Mouse (Mus musculus): ENCODE results near the gene Sf3b5. TPM values are rescaled to one million over a fixed set of nuclear protein-coding genes. Genes with fewer than 3 reads are reported as not detected.
"Not testable (repeated sequence)": the region's sequence is repeated elsewhere in the genome, so short reads cannot be mapped to it uniquely, and the experiment has no call there.

Sf3b5 gene
- polyA plus RNA-seq, 1 experiment from 2014 or later = 25.3 TPM

DNA sequence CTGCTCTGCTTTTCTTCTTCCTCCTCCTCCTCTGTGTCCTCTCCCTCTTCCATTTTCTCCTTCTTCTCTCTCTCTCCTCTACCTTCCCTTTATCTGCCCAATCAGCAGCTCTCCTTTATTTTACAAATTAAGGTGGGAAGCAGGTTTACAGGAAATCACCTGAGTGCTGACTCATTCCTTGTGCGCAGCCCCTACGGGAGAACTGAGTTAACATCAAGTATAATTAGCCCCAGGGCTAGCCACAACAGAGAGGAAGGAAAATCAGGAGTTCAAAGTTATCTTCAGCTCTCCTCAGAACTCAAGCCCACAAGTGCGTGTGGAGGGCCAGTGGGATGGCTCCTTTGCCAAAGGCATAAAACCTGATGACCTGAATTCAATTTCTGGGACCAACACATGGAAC, 18.8 kb downstream of the Sf3b5 start:
- H3K4me3 ChIP-seq (ENCODE audit: low read length); H3K4me1 ChIP-seq (ENCODE audit: control insufficient read depth, insufficient read depth, low read depth, low read length); H3K36me3 ChIP-seq (ENCODE audit: control insufficient read depth, insufficient read depth, low read length); ATAC-seq; H3K27me3 ChIP-seq (replicated peaks; ENCODE audit: control insufficient read depth, insufficient read depth, low read length); H3K9ac ChIP-seq (ENCODE audit: low read depth, low read length); H3K27ac ChIP-seq (ENCODE audit: low read depth, low read length); H3K9me3 ChIP-seq (ENCODE audit: control insufficient read depth, low read length); H3K4me2 ChIP-seq (ENCODE audit: low read length): not testable (repeated sequence)
- 79% methylated on average over 3 of the region's 3 CpGs for WGBS

DNA sequence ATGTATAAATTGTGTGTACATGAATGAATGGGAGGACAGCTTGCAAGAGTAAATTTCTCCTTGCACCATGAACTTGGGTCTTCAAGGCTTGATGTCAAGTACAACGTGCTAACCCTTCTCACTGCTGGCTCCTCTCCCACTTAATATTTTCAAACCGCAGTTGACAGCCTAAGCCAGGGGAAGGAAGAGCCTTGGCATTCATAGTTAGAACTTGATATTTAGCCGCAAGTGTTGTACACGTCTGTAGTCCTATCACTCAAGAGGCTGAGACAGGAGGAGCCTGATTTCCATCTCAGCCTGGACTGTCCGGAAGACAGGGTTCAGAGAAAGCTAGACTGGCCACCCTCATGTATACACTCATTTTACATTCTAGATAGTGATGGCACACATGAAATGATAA, 22.6 kb downstream of the Sf3b5 start:
- Histone ChIP-seq H3K27me3 (replicated peaks; ENCODE audit: control insufficient read depth, insufficient read depth, low read length) (no peaks in the 10 kb centered on the region), H3K9ac (ENCODE audit: low read depth, low read length) (no peak overlapping the region), H3K4me3 (ENCODE audit: low read length) (no peak overlapping the region), H3K4me1 (ENCODE audit: control insufficient read depth, insufficient read depth, low read depth, low read length) (no peaks in the 10 kb centered on the region), H3K9me3 (ENCODE audit: control insufficient read depth, low read length) (no peaks in the 10 kb centered on the region), H3K27ac (ENCODE audit: low read depth, low read length) (no peak overlapping the region), H3K36me3 (ENCODE audit: control insufficient read depth, insufficient read depth, low read length) (no peaks in the 10 kb centered on the region), H3K4me2 (ENCODE audit: low read length) (no peak overlapping the region)
- 90% methylated on average over 5 of the region's 5 CpGs for WGBS
- no peak for ATAC-seq

DNA sequence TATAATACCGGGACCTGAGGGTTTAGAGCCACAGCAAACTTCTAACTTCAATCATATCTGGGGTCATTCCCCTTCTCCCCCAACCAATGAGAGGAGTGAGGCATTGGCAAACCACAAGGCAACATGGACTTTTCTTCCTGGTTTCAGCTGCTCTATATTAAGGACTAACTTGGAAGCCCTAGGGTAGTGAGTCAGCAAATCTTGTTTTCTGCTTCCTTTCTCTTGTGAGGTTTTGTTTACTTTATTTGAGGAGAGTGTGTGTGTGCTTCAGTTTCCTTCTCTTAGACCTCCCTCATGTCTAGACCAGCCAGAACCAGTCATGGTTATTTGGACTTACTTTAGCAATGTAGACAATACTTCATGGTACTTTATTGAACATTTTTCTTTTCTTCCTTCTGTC, 23.1 kb downstream of the Sf3b5 start:
- no peak overlapping the region for H3K4me2 ChIP-seq (ENCODE audit: low read length)
- H3K27ac ChIP-seq (ENCODE audit: low read depth, low read length) = no peak overlapping the region
- H3K36me3 ChIP-seq (ENCODE audit: control insufficient read depth, insufficient read depth, low read length) = no peaks in the 10 kb centered on the region
- 96% methylated on average over 1 of the region's 1 CpGs for WGBS
- no peak for ATAC-seq
- H3K9ac ChIP-seq (ENCODE audit: low read depth, low read length) = no peak overlapping the region
- no peaks in the 10 kb centered on the region for H3K9me3 ChIP-seq (ENCODE audit: control insufficient read depth, low read length)
- no peaks in the 10 kb centered on the region for H3K4me1 ChIP-seq (ENCODE audit: control insufficient read depth, insufficient read depth, low read depth, low read length)
- H3K4me3 ChIP-seq (ENCODE audit: low read length) = no peak overlapping the region
- no peaks in the 10 kb centered on the region for H3K27me3 ChIP-seq (replicated peaks; ENCODE audit: control insufficient read depth, insufficient read depth, low read length)

DNA sequence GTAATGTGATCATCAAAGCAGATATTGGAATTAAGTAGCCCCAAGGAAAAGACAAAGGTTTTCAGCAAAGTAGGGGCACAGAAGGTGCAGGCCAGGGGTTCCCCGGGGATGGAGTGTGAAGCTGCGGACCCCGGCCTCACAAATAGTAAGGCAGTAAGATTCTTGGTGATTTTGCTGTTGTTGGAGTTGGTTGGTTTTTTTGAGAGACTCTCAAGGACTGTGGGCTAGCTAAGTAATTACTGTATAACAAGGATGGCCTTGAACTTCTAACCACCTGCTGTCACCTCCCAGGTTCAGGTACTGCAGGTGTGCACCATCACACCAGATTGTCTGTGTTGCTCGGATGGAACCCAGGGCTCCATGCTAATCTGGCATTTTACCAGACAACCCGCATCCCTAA, 24.3 kb downstream of the Sf3b5 start:
- H3K36me3 ChIP-seq (ENCODE audit: control insufficient read depth, insufficient read depth, low read length) = no peaks in the 10 kb centered on the region
- H3K27me3 ChIP-seq (replicated peaks; ENCODE audit: control insufficient read depth, insufficient read depth, low read length) = no peaks in the 10 kb centered on the region
- H3K4me2 ChIP-seq (ENCODE audit: low read length) = no peak overlapping the region
- WGBS = 92% methylated on average over 5 of the region's 5 CpGs
- no peak overlapping the region for H3K4me3 ChIP-seq (ENCODE audit: low read length)
- no peaks in the 10 kb centered on the region for H3K4me1 ChIP-seq (ENCODE audit: control insufficient read depth, insufficient read depth, low read depth, low read length)
- H3K27ac ChIP-seq (ENCODE audit: low read depth, low read length) = no peak overlapping the region
- ATAC-seq = no peak
- no peak overlapping the region for H3K9ac ChIP-seq (ENCODE audit: low read depth, low read length)
- H3K9me3 ChIP-seq (ENCODE audit: control insufficient read depth, low read length) = no peaks in the 10 kb centered on the region

DNA sequence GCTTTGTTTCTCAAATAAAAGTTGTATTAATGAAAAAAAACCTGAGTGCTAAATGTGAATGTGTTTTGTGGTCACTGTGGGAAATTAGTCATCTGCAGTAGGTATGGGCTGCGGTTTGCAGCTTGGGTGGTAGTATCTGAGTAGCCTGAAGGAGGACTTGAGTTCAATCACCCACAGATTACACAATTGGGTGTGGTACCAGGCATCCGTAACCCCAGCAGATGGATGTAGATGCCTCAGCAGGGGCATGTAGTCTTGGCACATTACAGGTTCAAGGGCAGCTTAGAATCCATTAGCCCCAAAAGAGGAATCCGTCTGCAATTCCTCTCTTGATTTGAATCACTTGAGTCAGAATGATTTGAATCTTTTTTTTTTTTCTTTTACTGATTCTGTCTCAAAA, 30.1 kb downstream of the Sf3b5 start:
- H3K36me3 ChIP-seq (ENCODE audit: control insufficient read depth, insufficient read depth, low read length) = no peaks in the 10 kb centered on the region
- no peak overlapping the region for H3K27ac ChIP-seq (ENCODE audit: low read depth, low read length)
- no peak overlapping the region for H3K4me2 ChIP-seq (ENCODE audit: low read length)
- no peak for ATAC-seq
- no peaks in the 10 kb centered on the region for H3K4me1 ChIP-seq (ENCODE audit: control insufficient read depth, insufficient read depth, low read depth, low read length)
- 92% methylated on average over 3 of the region's 3 CpGs for WGBS
- no peaks in the 10 kb centered on the region for H3K27me3 ChIP-seq (replicated peaks; ENCODE audit: control insufficient read depth, insufficient read depth, low read length)
- no peak overlapping the region for H3K9ac ChIP-seq (ENCODE audit: low read depth, low read length)
- no peaks in the 10 kb centered on the region for H3K9me3 ChIP-seq (ENCODE audit: control insufficient read depth, low read length)
- H3K4me3 ChIP-seq (ENCODE audit: low read length) = no peak overlapping the region

DNA sequence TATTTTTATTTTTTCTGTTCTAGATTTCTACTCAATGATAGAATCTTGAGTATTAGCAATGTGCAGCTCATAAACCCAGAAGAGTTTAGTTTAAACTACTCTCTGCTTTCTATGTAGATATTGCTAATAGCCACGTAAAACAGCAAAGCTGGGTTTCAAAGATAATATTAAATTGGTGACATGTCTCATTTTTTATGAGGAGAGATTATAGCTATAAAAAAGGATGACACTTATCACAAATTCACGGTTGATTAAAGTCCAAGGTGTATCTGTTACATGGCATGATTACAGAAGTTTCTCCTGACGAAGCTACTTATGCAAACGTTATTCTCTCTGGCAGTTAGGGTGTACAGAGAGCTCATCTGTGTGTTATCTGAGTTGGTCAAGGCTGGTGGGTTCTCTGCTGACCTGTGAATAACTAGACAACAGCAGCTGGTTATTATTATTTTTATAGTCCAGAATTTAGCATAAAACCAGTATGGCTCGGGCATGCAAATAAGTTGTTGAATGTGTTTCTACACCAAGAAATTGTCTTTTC, 34.6 kb downstream of the Sf3b5 start:
- no peaks in the 10 kb centered on the region for H3K4me1 ChIP-seq (ENCODE audit: control insufficient read depth, insufficient read depth, low read depth, low read length)
- H3K4me3 ChIP-seq (ENCODE audit: low read length) = no peak overlapping the region
- no peak overlapping the region for H3K9ac ChIP-seq (ENCODE audit: low read depth, low read length)
- H3K9me3 ChIP-seq (ENCODE audit: control insufficient read depth, low read length) = no peaks in the 10 kb centered on the region
- no peaks in the 10 kb centered on the region for H3K36me3 ChIP-seq (ENCODE audit: control insufficient read depth, insufficient read depth, low read length)
- H3K27ac ChIP-seq (ENCODE audit: low read depth, low read length) = no peak overlapping the region
- H3K4me2 ChIP-seq (ENCODE audit: low read length) = no peak overlapping the region
- 84% methylated on average over 5 of the region's 5 CpGs for WGBS
- no peak for ATAC-seq
- H3K27me3 ChIP-seq (replicated peaks; ENCODE audit: control insufficient read depth, insufficient read depth, low read length) = no peaks in the 10 kb centered on the region

DNA sequence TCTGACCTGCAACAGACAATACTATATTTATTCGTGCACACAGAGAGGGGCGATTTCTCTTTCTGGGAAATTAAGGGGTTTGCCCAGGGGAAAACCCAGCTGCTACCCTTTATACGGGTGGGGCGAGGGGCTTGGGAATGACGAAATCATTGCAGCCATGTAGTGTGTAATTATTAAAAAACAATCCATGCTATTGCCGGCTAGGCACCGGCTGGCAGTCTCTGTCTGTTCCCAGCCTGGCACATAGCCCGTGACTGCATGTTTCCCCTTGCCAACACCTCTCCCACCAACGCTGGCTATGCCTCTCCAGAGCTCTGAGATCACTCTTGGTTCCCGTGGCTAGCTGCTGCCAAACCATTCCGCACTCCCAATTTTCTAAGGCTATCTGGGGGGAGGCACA, 39.5 kb downstream of the Sf3b5 start:
- Histone ChIP-seq H3K4me2 (ENCODE audit: low read length) (peak overlapping the region; percentile 16; the same call in 1 of the 2 replicates), H3K9me3 (ENCODE audit: control insufficient read depth, low read length) (no peaks in the 10 kb centered on the region), H3K27ac (ENCODE audit: low read depth, low read length) (no peak overlapping the region), H3K4me3 (ENCODE audit: low read length) (no peak overlapping the region), H3K27me3 (replicated peaks; ENCODE audit: control insufficient read depth, insufficient read depth, low read length) (no peaks in the 10 kb centered on the region), H3K4me1 (ENCODE audit: control insufficient read depth, insufficient read depth, low read depth, low read length) (no peaks in the 10 kb centered on the region), H3K9ac (ENCODE audit: low read depth, low read length) (no peak overlapping the region), H3K36me3 (ENCODE audit: control insufficient read depth, insufficient read depth, low read length) (no peaks in the 10 kb centered on the region)
- 57% methylated on average over 11 of the region's 11 CpGs for WGBS
- ATAC-seq = peak; percentile 70

DNA sequence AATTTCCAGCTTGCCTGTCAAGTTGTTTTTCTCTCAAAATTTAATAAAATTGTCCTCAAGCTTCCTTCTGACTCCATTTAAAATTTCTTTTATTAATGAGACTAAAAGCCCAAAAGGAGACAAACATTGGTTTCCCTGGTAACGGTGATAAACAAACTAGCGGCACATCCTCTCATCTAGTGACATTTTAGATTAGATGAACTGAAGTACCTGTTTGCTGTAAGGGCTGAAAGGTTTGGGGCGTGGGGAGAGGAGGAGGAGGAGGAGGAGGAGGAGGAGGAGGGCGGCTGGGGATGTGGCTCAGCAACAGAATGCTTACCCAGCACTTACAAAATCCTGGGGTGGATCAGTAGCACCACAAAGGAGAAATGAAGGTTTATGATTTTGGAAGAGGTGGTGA, 42.7 kb downstream of the Sf3b5 start:
- Histone ChIP-seq H3K27ac (ENCODE audit: low read depth, low read length) (no peak overlapping the region), H3K9me3 (ENCODE audit: control insufficient read depth, low read length) (no peaks in the 10 kb centered on the region), H3K36me3 (ENCODE audit: control insufficient read depth, insufficient read depth, low read length) (no peaks in the 10 kb centered on the region), H3K27me3 (replicated peaks; ENCODE audit: control insufficient read depth, insufficient read depth, low read length) (no peaks in the 10 kb centered on the region), H3K4me2 (ENCODE audit: low read length) (no peak overlapping the region), H3K4me3 (ENCODE audit: low read length) (no peak overlapping the region), H3K4me1 (ENCODE audit: control insufficient read depth, insufficient read depth, low read depth, low read length) (no peaks in the 10 kb centered on the region), H3K9ac (ENCODE audit: low read depth, low read length) (no peak overlapping the region)
- WGBS = 55% methylated on average over 4 of the region's 4 CpGs
- ATAC-seq = no peak

DNA sequence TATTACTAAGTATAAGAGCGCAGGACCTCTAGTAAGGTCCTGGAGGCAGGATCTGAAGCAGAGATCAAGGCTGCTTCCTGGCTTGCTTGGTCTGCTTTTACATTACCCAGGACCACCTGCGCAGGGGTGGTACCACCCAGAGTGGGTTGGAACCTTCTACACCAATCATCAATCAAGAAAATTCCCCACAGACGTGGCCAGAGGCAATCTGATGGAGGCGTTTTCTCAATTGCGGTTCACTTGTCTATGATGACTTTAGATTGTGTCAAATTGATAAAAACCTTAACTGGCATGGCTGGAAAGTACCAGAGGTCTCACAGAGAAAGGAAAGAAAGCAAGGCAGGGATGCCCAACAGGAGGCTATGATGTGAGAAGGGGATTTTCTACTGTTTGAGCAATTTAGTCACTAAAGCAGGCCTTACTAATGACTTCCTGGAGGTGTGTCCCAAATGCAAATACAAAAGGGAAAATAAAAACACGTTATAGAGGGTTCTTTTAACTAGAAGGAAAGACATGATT, 51.8 kb downstream of the Sf3b5 start:
- Histone ChIP-seq H3K4me3 (ENCODE audit: low read length) (no peak overlapping the region), H3K36me3 (ENCODE audit: control insufficient read depth, insufficient read depth, low read length) (no peaks in the 10 kb centered on the region), H3K9ac (ENCODE audit: low read depth, low read length) (no peak overlapping the region), H3K27ac (ENCODE audit: low read depth, low read length) (no peak overlapping the region), H3K9me3 (ENCODE audit: control insufficient read depth, low read length) (no peaks in the 10 kb centered on the region), H3K4me2 (ENCODE audit: low read length) (no peak overlapping the region), H3K27me3 (replicated peaks; ENCODE audit: control insufficient read depth, insufficient read depth, low read length) (peaks cover 10% of the 10 kb centered on the region), H3K4me1 (ENCODE audit: control insufficient read depth, insufficient read depth, low read depth, low read length) (peaks cover 8% of the 10 kb centered on the region)
- ATAC-seq = no peak
- WGBS = 82% methylated on average over 6 of the region's 6 CpGs

Data from hindbrain, embryonic 16.5 days (tissue).